Mouse (Mus musculus) liver, adult 2 months (tissue): ENCODE results near the gene Podxl2. TPM values are rescaled to one million over a fixed set of nuclear protein-coding genes. Genes with fewer than 3 reads are reported as not detected.

Source experiments
- DNase-seq: peaks from one replicate; pipeline ENCODE4 v3.0.0-alpha.2; 2011; ENCODE audit warnings: low read depth, low spot score; ENCODE audit errors: extremely low read depth
- H3K27ac ChIP-seq: fragments of 200-500 bp; replicated peaks from 2 replicates; pipeline ENCODE4 v1.5.1; 2012; ENCODE audit warnings: low read depth, mild to moderate bottlenecking, control low read depth, inconsistent platforms, low read length; ENCODE audit not compliant: insufficient read depth
- H3K27me3 ChIP-seq: fragments of 200-500 bp; 2 replicates; pipeline ENCODE4 v1.6.1; 2012; ENCODE audit warnings: mild to moderate bottlenecking, moderate library complexity, low read length, inconsistent platforms; ENCODE audit not compliant: control insufficient read depth, insufficient read depth
- H3K36me3 ChIP-seq: fragments of 200-500 bp; 2 replicates; pipeline ENCODE4 v1.6.1; 2012; ENCODE audit warnings: low read length, inconsistent platforms; ENCODE audit not compliant: control insufficient read depth, insufficient read depth
- H3K4me1 ChIP-seq: fragments of 200-500 bp; 2 replicates; pipeline ENCODE4 v1.6.1; 2011; ENCODE audit warnings: low read length; ENCODE audit not compliant: control insufficient read depth, insufficient read depth
- H3K4me3 ChIP-seq: fragments of 200-500 bp; 2 replicates; pipeline ENCODE4 v1.5.1; 2011; ENCODE audit warnings: low read depth, mild to moderate bottlenecking, control low read depth, low read length, moderate library complexity; ENCODE audit not compliant: insufficient read depth
- H3K79me2 ChIP-seq: fragments of 200-500 bp; 2 replicates; pipeline ENCODE4 v1.6.1; 2012; ENCODE audit warnings: inconsistent platforms, mild to moderate bottlenecking, low read length, moderate library complexity; ENCODE audit not compliant: control insufficient read depth, insufficient read depth
- H3K9ac ChIP-seq: fragments of 200-500 bp; 2 replicates; pipeline ENCODE4 v1.6.1; 2012; ENCODE audit warnings: low read depth, mild to moderate bottlenecking, control low read depth, inconsistent platforms, low read length
- CTCF ChIP-seq: fragments of 200-500 bp; IDR thresholded peaks from 2 replicates; pipeline ENCODE4 v1.5.1; 2011; ENCODE audit warnings: low read depth, low read length, control low read depth
- POLR2A ChIP-seq: fragments of 200-500 bp; IDR thresholded peaks from 2 replicates; pipeline ENCODE4 v1.6.1; 2011; ENCODE audit warnings: low read length, control low read depth; ENCODE audit not compliant: insufficient read depth; ENCODE audit errors: extremely low read depth
- WGBS: fragments of 180-500 bp; shearing (Covaris S2); methylation state at CpG from one replicate; pipeline ENCODE4 v1.1.7; 2018; 5-methylcytosine and 5-hydroxymethylcytosine counted together
- polyA plus RNA-seq: library from polyadenylated mRNA; depleted of rRNA; stranded (reverse); fragments of >200 nt; gene quantifications from 2 replicates; pipeline ENCODE4 v1.2.3, GENCODE M21; 2012
- total RNA-seq: library from RNA; depleted of rRNA; stranded (reverse); fragments of >200 nt; gene quantifications from 2 replicates; pipeline ENCODE4 v1.2.3, GENCODE M21; 2014

Gene Podxl2
- total and polyA plus RNA-seq, 2 experiments: 0.46 to 0.89 TPM

DNA sequence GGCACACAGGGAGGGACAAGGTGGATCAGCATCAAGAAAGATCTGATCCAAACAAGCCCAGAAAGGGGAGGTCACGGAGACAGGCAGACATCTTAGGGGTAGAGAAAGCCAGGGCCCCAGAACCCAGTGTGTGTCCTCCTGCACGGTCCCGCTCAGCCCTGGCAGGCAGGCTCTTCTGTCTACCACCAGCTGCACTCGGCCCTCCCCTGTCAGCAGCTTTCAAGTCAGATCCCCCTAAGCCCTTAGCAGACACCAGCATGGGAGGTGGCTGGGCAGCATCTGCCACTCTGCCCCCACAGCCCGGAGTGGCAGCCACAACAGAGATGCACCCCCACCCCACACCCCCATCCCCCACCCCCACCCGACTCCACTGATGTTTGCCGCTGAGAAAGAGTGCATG, 2.0 kb downstream of the Podxl2 start:
- WGBS: 50% methylated on average over 7 of the region's 7 CpGs
- H3K9ac ChIP-seq: no peak overlapping the region
- no peak overlapping the region for H3K4me3 ChIP-seq
- DNase-seq: no peak
- H3K79me2 ChIP-seq: no peaks in the 10 kb centered on the region
- H3K27me3 ChIP-seq: peaks cover 14% of the 10 kb centered on the region
- H3K27ac ChIP-seq: no peak overlapping the region
- TF ChIP-seq POLR2A: no peak
- TF ChIP-seq CTCF: no peak
- peaks cover 3% of the 10 kb centered on the region; the same call in 1 of the 2 replicates for H3K4me1 ChIP-seq
- no peaks in the 10 kb centered on the region for H3K36me3 ChIP-seq

- Histone ChIP-seq H3K9ac (no peak overlapping the region), H3K36me3 (no peaks in the 10 kb centered on the region), H3K4me1 (peaks cover 3% of the 10 kb centered on the region; the same call in 1 of the 2 replicates), H3K27me3 (peaks cover 14% of the 10 kb centered on the region), H3K4me3 (no peak overlapping the region), H3K79me2 (no peaks in the 10 kb centered on the region), H3K27ac (no peak overlapping the region)
- TF ChIP-seq CTCF (no peak), POLR2A (no peak)
- WGBS: 64% methylated on average over 8 of the region's 8 CpGs
- no peak for DNase-seq
Observed at GRCm38 (mm10) chr6:88871546-88871945, 3.3 kb downstream of the Podxl2 start.

- Histone ChIP-seq H3K79me2 (no peaks in the 10 kb centered on the region), H3K27me3 (peaks cover 14% of the 10 kb centered on the region), H3K9ac (no peak overlapping the region), H3K4me3 (no peak overlapping the region), H3K4me1 (peaks cover 3% of the 10 kb centered on the region; the same call in 1 of the 2 replicates), H3K36me3 (no peaks in the 10 kb centered on the region), H3K27ac (no peak overlapping the region)
- DNase-seq: no peak
- WGBS: 69% methylated on average over 4 of the region's 4 CpGs
- TF ChIP-seq POLR2A: no peak
- no peak for TF ChIP-seq CTCF
Observed at GRCm38 (mm10) chr6:88870594-88870993, 4.2 kb downstream of the Podxl2 start.

GRCm38 (mm10) chr6:88869459-88869858, 5.4 kb downstream of the Podxl2 start:
- no peaks in the 10 kb centered on the region for H3K79me2 ChIP-seq

DNA sequence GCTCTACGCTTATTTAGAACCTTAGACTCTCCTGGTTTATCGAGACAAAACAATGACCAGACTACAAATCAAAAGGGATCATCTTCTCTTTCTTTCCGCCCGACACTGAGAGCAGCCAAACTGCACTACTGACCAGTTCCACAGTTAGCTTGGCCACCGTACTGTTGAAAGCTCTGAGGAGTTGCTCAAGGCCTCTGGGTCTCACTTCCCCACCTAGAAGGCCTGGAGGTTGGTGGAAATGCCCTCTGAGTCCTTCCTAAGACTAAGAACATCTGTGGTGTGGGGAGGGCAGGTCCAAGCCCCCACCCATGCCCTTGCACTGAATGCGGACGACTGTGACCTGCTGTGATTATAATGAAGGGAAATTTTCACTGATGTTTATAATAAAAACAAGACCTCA, 9.1 kb downstream of the Podxl2 start:
- no peaks in the 10 kb centered on the region for H3K27me3 ChIP-seq
- H3K79me2 ChIP-seq: no peaks in the 10 kb centered on the region
- H3K4me1 ChIP-seq: no peaks in the 10 kb centered on the region
- H3K4me3 ChIP-seq: no peak overlapping the region
- no peak for DNase-seq
- no peak overlapping the region for H3K9ac ChIP-seq
- no peak for TF ChIP-seq POLR2A
- H3K36me3 ChIP-seq: no peaks in the 10 kb centered on the region
- 82% methylated on average over 7 of the region's 7 CpGs for WGBS
- H3K27ac ChIP-seq: no peak overlapping the region

More at GRCm38 (mm10) chr6:88869459-88869858, 5.4 kb downstream of the Podxl2 start:
- H3K27ac ChIP-seq: no peak overlapping the region
- no peak overlapping the region for H3K4me3 ChIP-seq
- TF ChIP-seq POLR2A (no peak), CTCF (no peak)
- WGBS: 88% methylated on average over 7 of the region's 7 CpGs
- H3K4me1 ChIP-seq: peaks cover 3% of the 10 kb centered on the region; the same call in 1 of the 2 replicates
- DNase-seq: no peak
- H3K36me3 ChIP-seq: no peaks in the 10 kb centered on the region
- no peak overlapping the region for H3K9ac ChIP-seq
- H3K27me3 ChIP-seq: peaks cover 6% of the 10 kb centered on the region

DNA sequence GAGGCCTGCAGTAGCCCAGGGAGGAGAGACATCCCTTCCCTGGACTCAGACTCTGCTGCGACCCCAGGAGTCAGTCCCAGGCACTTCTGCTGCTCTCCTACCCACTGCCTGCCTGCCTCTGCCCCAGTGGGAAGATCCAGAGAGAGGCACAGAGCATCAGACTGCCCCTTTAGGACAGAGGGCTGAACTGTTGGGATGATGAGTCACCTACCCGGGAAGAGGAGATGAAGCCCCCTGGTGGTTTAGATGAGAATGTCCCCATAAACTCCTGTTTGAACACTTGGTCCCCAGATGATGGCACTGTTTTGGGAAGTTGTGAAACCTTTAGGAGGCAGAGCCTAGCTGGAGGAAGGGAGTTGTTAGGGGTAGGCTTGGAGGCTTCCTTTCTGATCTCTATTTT, 13.9 kb downstream of the Podxl2 start:
- Histone ChIP-seq H3K9ac (no peak overlapping the region), H3K27ac (no peak overlapping the region), H3K4me1 (no peaks in the 10 kb centered on the region), H3K4me3 (no peak overlapping the region), H3K27me3 (no peaks in the 10 kb centered on the region), H3K79me2 (no peaks in the 10 kb centered on the region), H3K36me3 (no peaks in the 10 kb centered on the region)
- TF ChIP-seq CTCF (peak; percentile 31; the same call in 1 of the 2 replicates), POLR2A (no peak)
- peak; percentile 45 for DNase-seq
- 18% methylated on average over 2 of the region's 2 CpGs for WGBS
